Mouse (Mus musculus): ENCODE data around the gene Nfkb1.

- TF ChIP-seq FOSL1 (IDR thresholded peaks at IDR 0.05; ENCODE audit: insufficient read depth, low read length, poor library complexity, severe bottlenecking) (no peak), CTCF (IDR thresholded peaks at IDR 0.05; ENCODE audit: control insufficient read depth, insufficient read depth, insufficient read length) (no peak), MAX (IDR thresholded peaks at IDR 0.05) (no peak)
Observed at GRCm38 (mm10) chr3:135631856-135632255, 59.5 kb downstream of the Nfkb1 start.

Measured in C2C12 (cell line).